Mouse (Mus musculus): Measurements from ENCODE around the gene Mark3. TPM values are rescaled to one million over a fixed set of nuclear protein-coding genes. Genes with fewer than 3 reads are reported as not detected.
"Not testable (repeated sequence)": the region's sequence is repeated elsewhere in the genome, so short reads cannot be mapped to it uniquely, and the experiment has no call there.

Mark3 gene
- polyA plus RNA-seq, 1 experiment from 2014 or later = 82.3 TPM

DNA sequence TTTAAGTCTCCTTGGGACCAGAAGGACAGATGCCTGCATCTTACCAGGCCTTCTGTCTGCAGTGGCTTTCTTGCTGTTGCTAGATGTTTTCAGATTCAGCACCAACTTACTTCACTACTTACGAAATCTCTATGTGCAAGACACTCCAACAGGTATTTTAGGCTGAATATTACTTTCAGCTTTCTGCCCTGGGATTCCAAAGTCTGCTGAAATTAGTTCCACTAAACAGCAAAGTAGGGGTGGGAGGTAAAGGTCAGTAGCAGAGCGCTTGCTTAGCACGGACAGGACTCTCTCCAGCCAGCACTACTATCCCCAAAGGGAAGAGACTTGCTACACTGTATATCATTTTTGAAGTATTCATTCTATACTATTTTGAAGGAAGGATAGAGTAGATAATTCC, 29.5 kb downstream of the Mark3 start:
- Histone ChIP-seq H3K9ac (no peak overlapping the region), H3K4me2 (no peak overlapping the region), H3K27me3 (no peaks in the 10 kb centered on the region), H3K36me3 (replicated peaks) (peaks cover 55% of the 10 kb centered on the region), H3K9me3 (no peaks in the 10 kb centered on the region), H3K4me3 (replicated peaks) (no peak overlapping the region), H3K4me1 (peaks cover 7% of the 10 kb centered on the region), H3K27ac (no peak overlapping the region)
- no peak for ATAC-seq (ENCODE audit: low FRiP score)
- WGBS = 91% methylated on average over 3 of the region's 3 CpGs

DNA sequence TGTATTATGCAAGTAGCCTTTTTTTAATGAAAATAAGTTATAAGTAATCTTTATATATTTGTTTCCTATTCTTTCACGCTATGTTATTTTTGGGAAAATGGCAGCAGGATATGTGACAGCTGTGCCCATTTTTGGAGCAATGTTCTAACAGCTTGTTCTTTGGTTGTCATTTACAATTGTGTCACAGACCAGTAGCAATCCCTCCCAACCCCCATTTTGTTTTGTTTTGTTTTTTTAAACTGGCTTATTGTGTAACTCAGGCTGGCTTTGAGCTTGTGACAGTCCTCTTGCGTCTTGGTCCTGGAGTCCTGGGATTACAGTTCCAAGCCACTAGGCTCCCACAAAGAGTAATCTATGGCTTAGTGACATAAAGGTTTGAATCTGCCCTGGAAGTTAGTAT, 31.3 kb downstream of the Mark3 start:
- Histone ChIP-seq H3K4me3 (replicated peaks) (no peak overlapping the region), H3K27me3 (no peaks in the 10 kb centered on the region), H3K4me2 (no peak overlapping the region), H3K9me3 (no peaks in the 10 kb centered on the region), H3K36me3 (replicated peaks) (peaks cover 49% of the 10 kb centered on the region), H3K27ac (no peak overlapping the region), H3K4me1 (peaks cover 7% of the 10 kb centered on the region), H3K9ac (no peak overlapping the region)
- WGBS = 89% methylated on average over 2 of the region's 2 CpGs
- ATAC-seq (ENCODE audit: low FRiP score) = no peak

DNA sequence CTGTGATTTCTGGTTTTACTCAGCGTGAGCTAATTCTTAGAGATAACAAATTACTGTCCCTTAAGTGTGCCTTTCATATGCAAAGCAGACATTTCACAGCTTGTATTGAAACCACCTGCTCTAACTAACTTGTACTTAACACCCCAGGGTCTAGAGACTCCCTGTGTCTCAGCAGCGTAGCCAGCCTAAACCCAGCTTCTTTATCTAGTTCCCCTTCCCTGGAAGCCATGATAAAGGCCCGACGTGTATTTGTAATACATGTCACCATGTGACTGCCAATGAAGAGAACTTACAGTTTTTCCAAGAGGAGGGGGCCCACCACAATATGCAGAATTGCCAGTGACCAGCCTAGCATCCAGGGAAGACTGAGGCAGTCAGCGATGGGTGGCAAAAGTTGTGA, 33.7 kb downstream of the Mark3 start:
- Histone ChIP-seq H3K4me1 (peaks cover 7% of the 10 kb centered on the region), H3K27ac (peak overlapping the region; percentile 50; the same call in 1 of the 2 replicates), H3K4me2 (no peak overlapping the region), H3K9me3 (no peaks in the 10 kb centered on the region), H3K36me3 (replicated peaks) (peaks cover 52% of the 10 kb centered on the region), H3K4me3 (replicated peaks) (no peak overlapping the region), H3K27me3 (no peaks in the 10 kb centered on the region), H3K9ac (no peak overlapping the region)
- 29% methylated on average over 5 of the region's 5 CpGs for WGBS
- ATAC-seq (ENCODE audit: low FRiP score) = 0 out of 2 replicates have a peak, but pooled peaks have one; percentile 27

DNA sequence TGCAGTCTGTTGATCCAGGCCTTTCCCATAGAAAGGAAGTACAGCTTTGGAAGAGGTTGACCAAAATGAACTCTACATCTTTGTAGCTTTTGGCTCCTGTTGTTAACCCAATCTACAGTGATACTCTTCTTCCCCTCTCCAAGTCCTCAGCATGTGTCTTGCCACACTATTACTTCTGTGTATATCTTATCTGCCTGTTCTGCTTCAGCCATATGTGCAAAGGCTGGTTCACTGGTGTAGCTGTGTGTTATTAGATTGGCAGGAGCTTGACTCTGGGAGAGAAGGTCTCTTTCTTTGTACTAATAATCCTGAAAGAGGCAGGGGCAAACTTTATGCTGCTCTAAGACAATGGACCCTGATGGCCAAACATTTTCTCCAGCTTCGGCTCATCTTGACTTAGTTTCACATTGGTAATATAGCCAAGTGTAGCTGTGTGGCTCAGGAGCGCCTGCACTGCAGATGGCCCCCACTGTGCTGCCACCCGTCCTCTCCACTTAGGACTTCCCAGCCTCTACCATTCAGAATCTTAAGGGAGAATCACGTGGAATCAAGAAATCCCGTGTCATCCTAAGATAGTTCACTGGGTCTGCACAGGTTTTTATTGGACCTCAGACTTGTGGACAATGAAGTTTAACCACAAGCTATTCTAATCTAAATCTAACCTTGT, 40.3 kb downstream of the Mark3 start:
- Histone ChIP-seq H3K9ac (no peak overlapping the region), H3K4me2 (no peak overlapping the region), H3K27me3 (no peaks in the 10 kb centered on the region), H3K4me1 (no peaks in the 10 kb centered on the region), H3K27ac (no peak overlapping the region), H3K9me3 (no peaks in the 10 kb centered on the region), H3K36me3 (replicated peaks) (peaks cover 42% of the 10 kb centered on the region), H3K4me3 (replicated peaks) (no peak overlapping the region)
- 89% methylated on average over 5 of the region's 5 CpGs for WGBS
- ATAC-seq (ENCODE audit: low FRiP score) = no peak

DNA sequence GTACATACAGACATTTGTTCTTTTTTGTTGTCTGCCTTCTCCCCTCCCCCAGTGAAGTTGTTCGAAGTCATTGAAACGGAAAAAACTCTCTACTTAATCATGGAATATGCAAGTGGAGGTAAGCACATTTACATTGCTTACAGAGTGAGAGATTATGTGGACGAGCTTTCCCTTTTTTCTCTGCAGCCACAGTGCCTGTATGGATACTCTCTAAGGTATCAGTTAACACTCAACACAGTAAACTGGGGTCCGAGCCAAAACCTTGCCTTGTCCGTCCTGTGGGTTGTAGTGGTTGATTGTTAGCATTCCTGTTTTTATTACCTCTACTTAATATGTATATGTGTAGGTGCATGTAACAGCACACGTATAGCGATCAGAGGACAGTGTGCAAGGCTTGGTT, 43.9 kb downstream of the Mark3 start:
- Histone ChIP-seq H3K9ac (no peak overlapping the region), H3K27ac (no peak overlapping the region), H3K4me2 (no peak overlapping the region), H3K9me3 (no peaks in the 10 kb centered on the region), H3K36me3 (replicated peaks) (peaks cover 39% of the 10 kb centered on the region), H3K4me3 (replicated peaks) (no peak overlapping the region), H3K27me3 (no peaks in the 10 kb centered on the region), H3K4me1 (no peaks in the 10 kb centered on the region)
- ATAC-seq (ENCODE audit: low FRiP score) = no peak
- WGBS = 85% methylated on average over 7 of the region's 7 CpGs

DNA sequence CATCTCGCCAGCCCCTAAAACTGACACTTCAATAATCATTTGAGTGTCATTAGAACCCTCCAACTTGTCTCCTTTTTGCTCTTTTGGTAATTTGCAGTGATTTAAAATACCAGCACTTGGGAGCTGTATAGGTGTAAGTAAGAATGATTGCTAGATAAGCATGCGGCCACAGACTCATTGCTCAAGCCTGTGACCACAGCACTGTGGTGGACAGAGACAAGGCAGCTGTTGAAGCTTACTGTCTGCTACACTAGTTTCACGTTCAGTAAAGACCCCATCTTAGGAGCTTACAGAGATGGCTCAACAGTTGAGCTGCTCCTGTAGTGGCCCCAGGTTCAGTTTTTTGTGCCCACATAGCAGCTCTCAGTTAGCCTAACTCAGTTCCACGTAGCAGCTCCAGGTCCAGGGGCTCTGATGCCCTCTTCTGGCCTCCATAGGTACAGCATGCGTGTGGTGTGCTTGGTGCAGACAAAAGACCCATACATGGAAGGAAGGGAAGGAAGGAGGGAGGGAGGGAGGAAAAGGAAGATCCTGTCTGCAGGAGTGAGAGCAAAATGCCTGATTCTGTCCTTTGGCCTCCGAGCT, 73.8 kb downstream of the Mark3 start:
- Histone ChIP-seq H3K36me3 (replicated peaks) (peaks cover 92% of the 10 kb centered on the region), H3K4me1 (no peaks in the 10 kb centered on the region), H3K9ac (no peak overlapping the region), H3K27me3 (no peaks in the 10 kb centered on the region), H3K27ac (0 out of 2 replicates have a peak overlapping the region, but pooled peaks have one; percentile 25), H3K4me2 (no peak overlapping the region), H3K9me3 (no peaks in the 10 kb centered on the region), H3K4me3 (replicated peaks) (no peak overlapping the region)
- peak; percentile 67; the same call in 1 of the 2 replicates for ATAC-seq (ENCODE audit: low FRiP score)
- WGBS = 50% methylated on average over 6 of the region's 6 CpGs

DNA sequence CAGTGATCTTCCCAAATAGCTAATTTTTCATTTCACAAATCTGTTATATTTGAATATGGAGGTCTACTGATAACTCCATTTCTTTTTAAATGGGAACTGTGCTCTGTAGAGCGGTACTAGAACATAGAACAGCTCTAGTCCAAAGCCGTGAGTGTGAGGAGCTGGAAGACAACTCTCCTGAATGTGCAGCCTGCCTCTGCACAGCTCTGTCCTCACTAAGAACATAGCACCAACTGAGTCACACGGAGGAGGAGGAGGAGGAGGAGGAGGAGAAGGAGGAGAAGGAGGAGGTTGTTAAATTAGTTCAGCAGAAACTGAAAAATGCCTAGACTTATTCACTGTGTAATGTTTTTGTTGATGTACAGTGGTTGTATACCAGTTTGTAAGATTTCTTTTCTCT, 78.6 kb downstream of the Mark3 start:
- WGBS = 89% methylated on average over 3 of the region's 3 CpGs
- H3K4me1 ChIP-seq = peaks cover 4% of the 10 kb centered on the region; the same call in 1 of the 2 replicates
- H3K36me3 ChIP-seq (replicated peaks) = peaks cover 84% of the 10 kb centered on the region
- no peak overlapping the region for H3K9ac ChIP-seq
- no peaks in the 10 kb centered on the region for H3K27me3 ChIP-seq
- H3K4me3 ChIP-seq (replicated peaks) = no peak overlapping the region
- no peaks in the 10 kb centered on the region for H3K9me3 ChIP-seq
- no peak overlapping the region for H3K4me2 ChIP-seq
- ATAC-seq (ENCODE audit: low FRiP score) = no peak
- H3K27ac ChIP-seq = no peak overlapping the region

DNA sequence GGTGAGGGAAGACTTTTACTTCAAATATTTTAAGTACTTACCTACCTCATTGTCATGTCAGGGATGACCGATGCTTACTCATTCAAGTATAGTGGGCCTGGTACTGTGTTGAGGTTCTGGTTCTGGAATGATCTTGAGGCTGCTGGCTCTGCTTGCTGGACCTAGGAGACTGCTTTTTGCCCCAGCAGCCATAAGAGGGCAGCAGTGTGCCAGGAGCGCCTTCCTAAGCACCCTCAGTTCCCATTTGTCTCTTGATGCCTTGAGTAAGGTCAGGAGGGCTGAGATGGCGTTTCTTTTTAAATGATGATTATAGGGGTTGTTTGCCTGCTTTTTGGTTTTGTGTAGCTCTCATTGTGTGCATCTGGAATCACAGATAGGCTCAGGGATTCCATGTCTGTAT, 79.1 kb downstream of the Mark3 start:
- no peaks in the 10 kb centered on the region for H3K27me3 ChIP-seq
- H3K27ac ChIP-seq = no peak overlapping the region
- no peak overlapping the region for H3K4me3 ChIP-seq (replicated peaks)
- H3K4me1 ChIP-seq = peaks cover 4% of the 10 kb centered on the region; the same call in 1 of the 2 replicates
- no peaks in the 10 kb centered on the region for H3K9me3 ChIP-seq
- WGBS = 31% methylated on average over 3 of the region's 3 CpGs
- no peak overlapping the region for H3K4me2 ChIP-seq
- no peak for ATAC-seq (ENCODE audit: low FRiP score)
- peaks cover 81% of the 10 kb centered on the region for H3K36me3 ChIP-seq (replicated peaks)
- no peak overlapping the region for H3K9ac ChIP-seq

DNA sequence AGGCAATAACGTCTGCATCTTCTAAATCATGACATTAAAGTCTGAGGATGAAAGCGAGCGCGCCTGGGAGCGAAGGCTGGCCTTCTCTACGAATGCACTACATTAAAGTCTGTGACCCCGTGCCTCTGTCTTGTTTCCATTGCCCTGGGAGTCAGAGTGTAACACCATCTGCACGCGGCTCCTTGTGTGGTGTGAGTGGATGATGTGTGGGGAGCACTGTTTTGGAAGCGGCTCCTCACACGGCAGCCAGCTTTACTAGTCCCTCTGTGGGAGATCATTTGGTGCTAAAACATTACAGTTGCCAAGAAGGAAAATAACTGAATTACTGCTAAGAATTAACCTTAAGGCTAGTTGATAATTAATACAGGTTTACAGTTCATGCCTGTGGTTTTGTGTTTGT, 81.4 kb downstream of the Mark3 start:
- ATAC-seq (ENCODE audit: low FRiP score) = no peak
- Histone ChIP-seq H3K4me3 (replicated peaks) (no peak overlapping the region), H3K27ac (no peak overlapping the region), H3K9me3 (no peaks in the 10 kb centered on the region), H3K9ac (no peak overlapping the region), H3K36me3 (replicated peaks) (peaks cover 70% of the 10 kb centered on the region), H3K4me2 (no peak overlapping the region), H3K27me3 (no peaks in the 10 kb centered on the region), H3K4me1 (peaks cover 4% of the 10 kb centered on the region; the same call in 1 of the 2 replicates)
- 94% methylated on average over 11 of the region's 11 CpGs for WGBS

DNA sequence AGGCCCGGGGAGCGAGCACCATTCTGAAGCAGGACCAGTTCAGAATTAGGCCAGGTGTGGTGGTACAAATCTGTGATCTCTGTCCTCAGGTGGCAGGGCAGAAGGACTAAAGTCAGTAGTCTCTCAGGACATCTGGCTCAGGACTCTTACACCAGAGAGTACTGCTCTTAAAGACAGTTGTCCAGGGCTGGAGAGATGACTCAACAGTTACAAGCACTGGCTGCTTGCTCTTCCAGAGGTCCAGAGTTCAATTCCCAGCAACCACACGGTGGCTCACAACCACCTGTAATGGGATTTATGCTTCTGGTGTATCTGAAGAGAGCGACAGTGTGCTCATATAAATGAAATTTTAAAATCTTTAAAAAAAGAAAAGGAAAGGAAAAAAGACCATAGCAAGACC, 85.0 kb downstream of the Mark3 start:
- H3K27me3 ChIP-seq = no peaks in the 10 kb centered on the region
- H3K9me3 ChIP-seq = no peaks in the 10 kb centered on the region
- peaks cover 8% of the 10 kb centered on the region for H3K4me1 ChIP-seq
- H3K9ac ChIP-seq = no peak overlapping the region
- H3K4me2 ChIP-seq = no peak overlapping the region
- WGBS = 92% methylated on average over 4 of the region's 4 CpGs
- no peak for ATAC-seq (ENCODE audit: low FRiP score)
- H3K4me3 ChIP-seq (replicated peaks) = no peak overlapping the region
- no peak overlapping the region for H3K27ac ChIP-seq
- peaks cover 62% of the 10 kb centered on the region for H3K36me3 ChIP-seq (replicated peaks)

DNA sequence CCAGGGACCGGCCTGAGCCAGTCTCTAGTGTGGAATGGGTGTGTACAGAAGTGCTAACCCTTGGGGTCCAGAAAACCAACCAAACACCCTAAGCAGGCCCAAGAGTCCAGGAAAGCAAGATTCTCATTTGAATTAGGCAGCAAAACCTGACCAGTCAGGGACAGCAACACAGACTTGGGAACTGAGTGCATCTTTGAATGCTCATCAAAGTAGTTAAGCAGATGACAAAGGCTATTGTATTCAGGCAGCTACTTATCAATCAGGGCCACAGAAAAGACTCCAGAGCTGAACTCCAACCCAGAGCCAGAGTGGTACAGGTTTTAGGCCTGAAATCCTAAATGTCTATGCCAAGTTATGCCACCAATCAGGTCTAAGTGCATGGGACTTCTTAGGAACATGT, 86.3 kb downstream of the Mark3 start:
- ATAC-seq (ENCODE audit: low FRiP score) = no peak
- Histone ChIP-seq H3K4me3 (replicated peaks) (no peak overlapping the region), H3K9me3 (no peaks in the 10 kb centered on the region), H3K4me2 (no peak overlapping the region), H3K36me3 (replicated peaks) (peaks cover 52% of the 10 kb centered on the region), H3K4me1 (peaks cover 9% of the 10 kb centered on the region), H3K27me3 (no peaks in the 10 kb centered on the region), H3K27ac (no peak overlapping the region), H3K9ac (no peak overlapping the region)
- WGBS = 100% methylated on average over 1 of the region's 1 CpGs

DNA sequence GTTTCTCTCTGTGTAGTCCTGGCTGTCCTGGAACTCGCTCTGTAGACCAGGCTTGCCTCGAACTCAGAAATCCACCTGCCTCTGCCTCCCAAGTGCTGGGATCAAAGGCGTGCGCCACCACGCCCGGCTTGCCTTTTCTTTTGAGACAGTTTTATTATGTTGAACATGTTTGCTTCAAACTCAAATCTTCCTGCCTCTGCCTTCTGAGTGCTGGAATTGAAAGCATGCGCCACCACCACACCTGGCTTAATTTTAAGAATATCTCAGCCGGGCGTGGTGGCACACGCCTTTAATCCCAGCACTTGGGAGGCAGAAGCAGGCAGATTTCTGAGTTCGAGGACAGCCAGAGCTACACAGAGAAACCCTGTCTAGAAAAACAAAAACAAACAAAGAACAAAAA, 87.2 kb downstream of the Mark3 start:
- not testable (repeated sequence) for H3K4me3 ChIP-seq (replicated peaks)

More for the DNA sequence above, 87.2 kb downstream of the Mark3 start:
- not testable (repeated sequence) for H3K4me1 ChIP-seq; H3K4me2 ChIP-seq; H3K9ac ChIP-seq; H3K27ac ChIP-seq; H3K27me3 ChIP-seq; ATAC-seq (ENCODE audit: low FRiP score); H3K9me3 ChIP-seq
- peaks cover 49% of the 10 kb centered on the region for H3K36me3 ChIP-seq (replicated peaks)
- 94% methylated on average over 11 of the region's 11 CpGs for WGBS

Measured in forebrain, embryonic 12.5 days (tissue).